Mouse (Mus musculus) forebrain, embryonic 12.5 days (tissue): ENCODE measurements around the gene Grk3. TPM values are rescaled to one million over a fixed set of nuclear protein-coding genes. Genes with fewer than 3 reads are reported as not detected.

Experiments used
- ATAC-seq: fragments of 200-750 bp; cut with Nextera tagmentation; 2 replicates; pipeline ENCODE4 v1.8.0; 2017; ENCODE audit warnings: moderate TSS enrichment; ENCODE audit not compliant: low FRiP score
- H3K27ac ChIP-seq: fragments of 300-500 bp; sonication (generic); 2 replicates; pipeline ENCODE4 v1.5.1; 2016; ENCODE audit warnings: mild to moderate bottlenecking
- H3K27me3 ChIP-seq: fragments of 300-500 bp; sonication (generic); 2 replicates; pipeline ENCODE4 v1.6.1; 2016; ENCODE audit warnings: mild to moderate bottlenecking
- H3K36me3 ChIP-seq: fragments of 300-500 bp; sonication (generic); replicated peaks from 2 replicates; pipeline ENCODE4 v1.6.1; 2016; ENCODE audit warnings: mild to moderate bottlenecking
- H3K4me1 ChIP-seq: fragments of 300-500 bp; sonication (generic); 2 replicates; pipeline ENCODE4 v1.6.1; 2016
- H3K4me2 ChIP-seq: fragments of 300-500 bp; sonication (generic); 2 replicates; pipeline ENCODE4 v1.6.1; 2016; ENCODE audit warnings: mild to moderate bottlenecking, moderate library complexity
- H3K4me3 ChIP-seq: fragments of 300-500 bp; sonication (generic); replicated peaks from 2 replicates; pipeline ENCODE4 v1.5.1; 2016; ENCODE audit warnings: mild to moderate bottlenecking
- H3K9ac ChIP-seq: fragments of 300-500 bp; sonication (generic); 2 replicates; pipeline ENCODE4 v1.6.1; 2016; ENCODE audit warnings: mild to moderate bottlenecking
- H3K9me3 ChIP-seq: fragments of 300-500 bp; sonication (generic); 2 replicates; pipeline ENCODE4 v1.6.1; 2016
- WGBS: fragments of 180-500 bp; shearing (Covaris S2); methylation state at CpG from one replicate; pipeline ENCODE4 v1.1.7; 2016; 5-methylcytosine and 5-hydroxymethylcytosine counted together
- polyA plus RNA-seq: library from polyadenylated mRNA; unstranded; fragments of >200 nt; fragmentation: Nextera tagmentation; extraction: Ambion mirVana; gene quantifications from 2 replicates; pipeline ENCODE4 v1.2.1, GENCODE M21; 2016

Gene Grk3
- polyA plus RNA-seq, 1 experiment from 2014 or later, result 9.4 TPM

DNA sequence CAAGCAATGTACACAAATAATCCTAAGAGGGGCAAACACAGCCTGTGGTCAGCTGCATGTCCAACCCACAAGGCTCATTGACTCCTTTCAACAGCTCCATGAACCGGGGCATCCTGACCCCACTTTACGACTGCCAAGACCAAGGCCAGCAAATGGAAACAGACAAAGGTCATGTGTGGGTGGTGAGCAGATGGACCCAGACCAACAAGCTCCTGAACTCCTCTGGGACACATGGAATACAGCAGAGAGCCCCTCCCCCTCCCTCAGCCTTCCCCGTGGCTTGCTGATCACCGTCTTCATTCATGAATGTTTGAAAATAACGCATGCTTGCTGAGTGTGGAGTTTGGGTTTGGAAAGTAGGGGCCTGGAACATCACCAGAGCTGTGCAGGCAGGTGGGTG lies 57.3 kb downstream of the Grk3 start:
- Histone ChIP-seq H3K27ac (no peak overlapping the region), H3K4me3 (no peak overlapping the region), H3K27me3 (no peaks in the 10 kb centered on the region), H3K36me3 (no peaks in the 10 kb centered on the region), H3K9ac (no peak overlapping the region), H3K9me3 (no peaks in the 10 kb centered on the region), H3K4me1 (peaks cover 15% of the 10 kb centered on the region), H3K4me2 (no peak overlapping the region)
- no peak for ATAC-seq
- 80% methylated on average over 5 of the region's 5 CpGs for WGBS

GRCm38 (mm10) chr5:112956841-112957240 lies 58.8 kb downstream of the Grk3 start:
- no peak overlapping the region for H3K27ac ChIP-seq
- no peak overlapping the region for H3K9ac ChIP-seq
- H3K4me2 ChIP-seq, result no peak overlapping the region
- no peaks in the 10 kb centered on the region for H3K36me3 ChIP-seq
- 85% methylated on average over 12 of the region's 12 CpGs for WGBS
- no peak overlapping the region for H3K4me3 ChIP-seq
- 0 out of 2 replicates have a peak, but pooled peaks cover under 1% of the 10 kb centered on the region for H3K27me3 ChIP-seq
- ATAC-seq, result no peak
- H3K9me3 ChIP-seq, result no peaks in the 10 kb centered on the region
- H3K4me1 ChIP-seq, result peaks cover 11% of the 10 kb centered on the region

GRCm38 (mm10) chr5:112956368-112956767 lies 59.2 kb downstream of the Grk3 start:
- H3K9me3 ChIP-seq, result no peaks in the 10 kb centered on the region
- H3K4me1 ChIP-seq, result peaks cover 8% of the 10 kb centered on the region
- H3K4me2 ChIP-seq, result no peak overlapping the region
- H3K27me3 ChIP-seq, result 0 out of 2 replicates have a peak, but pooled peaks cover 3% of the 10 kb centered on the region
- ATAC-seq, result no peak
- H3K4me3 ChIP-seq, result no peak overlapping the region
- H3K36me3 ChIP-seq, result no peaks in the 10 kb centered on the region
- H3K9ac ChIP-seq, result no peak overlapping the region
- WGBS, result 87% methylated on average over 8 of the region's 8 CpGs
- no peak overlapping the region for H3K27ac ChIP-seq

DNA sequence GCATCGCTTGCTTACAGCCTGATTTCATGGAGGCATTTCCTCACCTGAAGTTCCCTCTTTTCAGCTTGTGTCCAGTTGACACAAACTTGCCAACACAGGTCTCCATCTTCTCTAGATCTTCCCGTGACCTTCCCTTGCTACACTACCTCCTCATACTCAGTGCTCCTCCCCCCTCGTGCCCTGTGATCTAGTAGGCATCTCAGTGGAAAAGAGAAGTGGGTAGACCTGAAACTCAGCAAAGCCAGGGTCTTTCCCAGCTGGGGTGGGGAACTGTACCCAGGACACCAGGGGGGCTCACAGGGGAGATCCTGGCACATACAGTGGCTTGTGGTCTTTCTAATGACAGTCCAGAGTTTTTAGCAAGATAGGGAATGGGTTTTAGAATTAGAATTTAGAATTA lies 64.7 kb downstream of the Grk3 start:
- 0 out of 2 replicates have a peak, but pooled peaks cover 3% of the 10 kb centered on the region for H3K27me3 ChIP-seq
- H3K4me1 ChIP-seq, result no peaks in the 10 kb centered on the region
- no peak overlapping the region for H3K27ac ChIP-seq
- ATAC-seq, result no peak
- H3K9ac ChIP-seq, result no peak overlapping the region
- H3K36me3 ChIP-seq, result no peaks in the 10 kb centered on the region
- H3K4me2 ChIP-seq, result no peak overlapping the region
- H3K4me3 ChIP-seq, result no peak overlapping the region
- no peaks in the 10 kb centered on the region for H3K9me3 ChIP-seq
- 89% methylated on average over 3 of the region's 3 CpGs for WGBS

DNA sequence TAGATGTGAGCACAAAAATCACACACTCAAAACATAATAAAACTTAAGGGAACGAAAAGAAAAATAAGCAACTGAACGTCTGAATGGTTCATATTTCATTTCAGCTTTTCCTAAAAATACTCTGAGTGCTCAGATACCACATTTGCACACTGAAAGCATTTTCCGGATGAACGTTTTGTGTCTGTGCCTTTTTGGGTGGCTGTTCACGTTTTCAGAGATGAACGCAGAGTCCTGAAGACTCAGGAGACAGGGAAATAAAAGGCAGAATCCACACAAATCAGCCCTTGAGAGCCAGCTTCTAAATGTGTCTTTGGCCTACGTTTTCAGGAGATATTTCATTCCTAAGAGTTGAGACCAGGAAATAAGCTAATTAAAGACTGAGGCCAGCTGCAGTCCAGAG lies 69.7 kb downstream of the Grk3 start:
- Histone ChIP-seq H3K9ac (no peak overlapping the region), H3K4me1 (peaks cover 17% of the 10 kb centered on the region), H3K27ac (no peak overlapping the region), H3K4me2 (no peak overlapping the region), H3K9me3 (no peaks in the 10 kb centered on the region), H3K4me3 (no peak overlapping the region), H3K27me3 (no peaks in the 10 kb centered on the region), H3K36me3 (no peaks in the 10 kb centered on the region)
- no peak for ATAC-seq
- 82% methylated on average over 7 of the region's 7 CpGs for WGBS

GRCm38 (mm10) chr5:112942244-112942643 lies 73.3 kb downstream of the Grk3 start:
- Histone ChIP-seq H3K27me3 (no peaks in the 10 kb centered on the region), H3K9ac (no peak overlapping the region), H3K4me1 (peaks cover 17% of the 10 kb centered on the region), H3K4me2 (no peak overlapping the region), H3K4me3 (no peak overlapping the region), H3K27ac (peak overlapping the region; percentile 13; the same call in 1 of the 2 replicates), H3K9me3 (no peaks in the 10 kb centered on the region), H3K36me3 (no peaks in the 10 kb centered on the region)
- peak; percentile 70 for ATAC-seq
- 24% methylated on average over 7 of the region's 7 CpGs for WGBS

- Histone ChIP-seq H3K4me2 (no peak overlapping the region), H3K36me3 (no peaks in the 10 kb centered on the region), H3K4me3 (no peak overlapping the region), H3K9me3 (no peaks in the 10 kb centered on the region), H3K4me1 (peaks cover 17% of the 10 kb centered on the region), H3K27me3 (no peaks in the 10 kb centered on the region), H3K27ac (no peak overlapping the region), H3K9ac (no peak overlapping the region)
- no peak for ATAC-seq
- 95% methylated on average over 12 of the region's 12 CpGs for WGBS
Observed at GRCm38 (mm10) chr5:112941001-112941400, 74.6 kb downstream of the Grk3 start.

GRCm38 (mm10) chr5:112936632-112937031 lies 79.0 kb downstream of the Grk3 start:
- 85% methylated on average over 10 of the region's 10 CpGs for WGBS
- Histone ChIP-seq H3K27ac (no peak overlapping the region), H3K9ac (no peak overlapping the region), H3K36me3 (no peaks in the 10 kb centered on the region), H3K4me2 (no peak overlapping the region), H3K9me3 (no peaks in the 10 kb centered on the region), H3K4me1 (no peaks in the 10 kb centered on the region), H3K4me3 (no peak overlapping the region), H3K27me3 (no peaks in the 10 kb centered on the region)
- ATAC-seq, result no peak

GRCm38 (mm10) chr5:112935436-112935835 lies 80.2 kb downstream of the Grk3 start:
- no peaks in the 10 kb centered on the region for H3K27me3 ChIP-seq
- H3K27ac ChIP-seq, result no peak overlapping the region
- no peaks in the 10 kb centered on the region for H3K36me3 ChIP-seq
- H3K9ac ChIP-seq, result no peak overlapping the region
- no peak overlapping the region for H3K4me2 ChIP-seq
- H3K9me3 ChIP-seq, result no peaks in the 10 kb centered on the region
- ATAC-seq, result no peak
- WGBS, result 94% methylated on average over 8 of the region's 8 CpGs
- H3K4me3 ChIP-seq, result no peak overlapping the region
- H3K4me1 ChIP-seq, result no peaks in the 10 kb centered on the region

GRCm38 (mm10) chr5:112932878-112933567 lies 82.6 kb downstream of the Grk3 start:
- Histone ChIP-seq H3K4me1 (peaks cover 6% of the 10 kb centered on the region), H3K4me3 (no peak overlapping the region), H3K27ac (no peak overlapping the region), H3K36me3 (no peaks in the 10 kb centered on the region), H3K27me3 (no peaks in the 10 kb centered on the region), H3K4me2 (no peak overlapping the region), H3K9ac (no peak overlapping the region), H3K9me3 (no peaks in the 10 kb centered on the region)
- 86% methylated on average over 11 of the region's 11 CpGs for WGBS
- no peak for ATAC-seq

- no peak overlapping the region for H3K4me3 ChIP-seq
- no peaks in the 10 kb centered on the region for H3K27me3 ChIP-seq
- H3K4me2 ChIP-seq, result no peak overlapping the region
- no peak overlapping the region for H3K27ac ChIP-seq
- H3K36me3 ChIP-seq, result no peaks in the 10 kb centered on the region
- H3K9ac ChIP-seq, result no peak overlapping the region
- no peaks in the 10 kb centered on the region for H3K9me3 ChIP-seq
- ATAC-seq, result no peak
- WGBS, result 88% methylated on average over 5 of the region's 5 CpGs
- H3K4me1 ChIP-seq, result peaks cover 10% of the 10 kb centered on the region
Observed at GRCm38 (mm10) chr5:112931901-112932300, 83.7 kb downstream of the Grk3 start.

DNA sequence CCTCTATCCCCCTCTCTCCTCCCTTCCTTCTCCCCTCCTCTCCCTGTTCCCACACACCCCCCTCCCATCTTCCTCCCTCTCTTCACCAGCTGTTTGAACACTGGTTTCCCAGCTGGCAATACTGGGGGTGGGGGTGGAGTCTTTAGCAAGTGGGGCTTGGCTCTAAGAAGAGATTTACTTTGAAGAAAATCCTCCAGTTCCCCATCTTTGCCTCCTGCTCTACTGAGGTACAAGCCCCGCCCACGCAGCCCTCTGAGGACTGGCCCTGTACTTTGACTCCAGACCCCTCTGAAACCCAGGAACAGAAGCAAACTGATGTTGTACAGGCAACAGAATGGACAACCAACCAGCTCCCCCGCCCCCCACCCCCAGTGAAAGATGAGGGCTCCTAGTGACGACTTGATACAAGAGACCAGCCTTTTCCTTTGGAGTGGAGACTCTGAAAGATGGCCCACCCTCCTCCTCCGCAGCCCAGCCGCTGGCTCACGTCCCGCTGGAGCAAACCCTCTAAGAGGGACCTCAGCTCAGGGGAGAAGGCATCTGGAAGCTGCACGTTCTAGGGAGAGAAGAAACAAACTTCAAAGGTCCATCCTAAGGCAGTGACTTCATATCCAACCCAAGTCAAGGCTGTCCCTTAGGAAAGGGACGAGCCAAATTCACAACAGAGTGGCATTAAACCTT lies 87.2 kb downstream of the Grk3 start:
- Histone ChIP-seq H3K4me3 (no peak overlapping the region), H3K9ac (no peak overlapping the region), H3K4me2 (no peak overlapping the region), H3K4me1 (peaks cover 10% of the 10 kb centered on the region), H3K36me3 (0 out of 2 replicates have a peak, but pooled peaks cover 4% of the 10 kb centered on the region), H3K27me3 (no peaks in the 10 kb centered on the region), H3K27ac (no peak overlapping the region), H3K9me3 (no peaks in the 10 kb centered on the region)
- WGBS, result 60% methylated on average over 10 of the region's 10 CpGs
- ATAC-seq, result no peak

- WGBS, result 94% methylated on average over 5 of the region's 5 CpGs
- no peak overlapping the region for H3K27ac ChIP-seq
- no peaks in the 10 kb centered on the region for H3K27me3 ChIP-seq
- no peak for ATAC-seq
- 0 out of 2 replicates have a peak, but pooled peaks cover 4% of the 10 kb centered on the region for H3K36me3 ChIP-seq
- no peak overlapping the region for H3K4me3 ChIP-seq
- no peaks in the 10 kb centered on the region for H3K9me3 ChIP-seq
- H3K4me2 ChIP-seq, result no peak overlapping the region
- H3K4me1 ChIP-seq, result peaks cover 10% of the 10 kb centered on the region
- H3K9ac ChIP-seq, result no peak overlapping the region
Observed at GRCm38 (mm10) chr5:112925422-112925821, 90.2 kb downstream of the Grk3 start.
